Mouse (Mus musculus) neural tube, embryonic 15.5 days (tissue): ENCODE measurements around the gene Cntnap5a. TPM values are rescaled to one million over a fixed set of nuclear protein-coding genes. Genes with fewer than 3 reads are reported as not detected.

ENCODE experiments used
- ATAC-seq: fragments of 200-750 bp; cut with Nextera tagmentation; 2 replicates; pipeline ENCODE4 v1.8.0; 2017; ENCODE audit warnings: mild to moderate bottlenecking, moderate TSS enrichment, moderate library complexity; ENCODE audit not compliant: low FRiP score
- H3K27ac ChIP-seq: fragments of 300-500 bp; sonication (generic); replicated peaks from 2 replicates; pipeline ENCODE4 v1.5.1; 2015; ENCODE audit warnings: mild to moderate bottlenecking, inconsistent platforms
- H3K27me3 ChIP-seq: fragments of 300-500 bp; sonication (generic); replicated peaks from 2 replicates; pipeline ENCODE4 v1.6.1; 2015; ENCODE audit warnings: inconsistent platforms
- H3K36me3 ChIP-seq: fragments of 300-500 bp; sonication (generic); 2 replicates; pipeline ENCODE4 v1.6.1; 2015; ENCODE audit warnings: inconsistent platforms
- H3K4me1 ChIP-seq: fragments of 300-500 bp; sonication (generic); 2 replicates; pipeline ENCODE4 v1.6.1; 2015; ENCODE audit warnings: inconsistent platforms
- H3K4me2 ChIP-seq: fragments of 300-500 bp; sonication (generic); 2 replicates; pipeline ENCODE4 v1.6.1; 2015; ENCODE audit warnings: inconsistent platforms, mild to moderate bottlenecking, moderate library complexity
- H3K4me3 ChIP-seq: fragments of 300-500 bp; sonication (generic); replicated peaks from 2 replicates; pipeline ENCODE4 v1.5.1; 2015; ENCODE audit warnings: mild to moderate bottlenecking, inconsistent platforms
- H3K9ac ChIP-seq: fragments of 300-500 bp; sonication (generic); replicated peaks from 2 replicates; pipeline ENCODE4 v1.6.1; 2015; ENCODE audit warnings: mild to moderate bottlenecking, inconsistent platforms
- H3K9me3 ChIP-seq: fragments of 300-500 bp; sonication (generic); replicated peaks from 2 replicates; pipeline ENCODE4 v1.6.1; 2016; ENCODE audit warnings: inconsistent platforms
- WGBS: fragments of 180-500 bp; shearing (Covaris S2); methylation state at CpG from one replicate; pipeline ENCODE4 v1.1.7; 2015; ENCODE audit warnings: mixed read lengths; 5-methylcytosine and 5-hydroxymethylcytosine counted together
- polyA plus RNA-seq: library from polyadenylated mRNA; unstranded; fragments of >200 nt; fragmentation: Nextera tagmentation; extraction: Ambion mirVana; gene quantifications from 2 replicates; pipeline ENCODE4 v1.2.1, GENCODE M21; 2015

Gene Cntnap5a
- polyA plus RNA-seq = 2.8 and 3.1 TPM in 2 replicates

DNA sequence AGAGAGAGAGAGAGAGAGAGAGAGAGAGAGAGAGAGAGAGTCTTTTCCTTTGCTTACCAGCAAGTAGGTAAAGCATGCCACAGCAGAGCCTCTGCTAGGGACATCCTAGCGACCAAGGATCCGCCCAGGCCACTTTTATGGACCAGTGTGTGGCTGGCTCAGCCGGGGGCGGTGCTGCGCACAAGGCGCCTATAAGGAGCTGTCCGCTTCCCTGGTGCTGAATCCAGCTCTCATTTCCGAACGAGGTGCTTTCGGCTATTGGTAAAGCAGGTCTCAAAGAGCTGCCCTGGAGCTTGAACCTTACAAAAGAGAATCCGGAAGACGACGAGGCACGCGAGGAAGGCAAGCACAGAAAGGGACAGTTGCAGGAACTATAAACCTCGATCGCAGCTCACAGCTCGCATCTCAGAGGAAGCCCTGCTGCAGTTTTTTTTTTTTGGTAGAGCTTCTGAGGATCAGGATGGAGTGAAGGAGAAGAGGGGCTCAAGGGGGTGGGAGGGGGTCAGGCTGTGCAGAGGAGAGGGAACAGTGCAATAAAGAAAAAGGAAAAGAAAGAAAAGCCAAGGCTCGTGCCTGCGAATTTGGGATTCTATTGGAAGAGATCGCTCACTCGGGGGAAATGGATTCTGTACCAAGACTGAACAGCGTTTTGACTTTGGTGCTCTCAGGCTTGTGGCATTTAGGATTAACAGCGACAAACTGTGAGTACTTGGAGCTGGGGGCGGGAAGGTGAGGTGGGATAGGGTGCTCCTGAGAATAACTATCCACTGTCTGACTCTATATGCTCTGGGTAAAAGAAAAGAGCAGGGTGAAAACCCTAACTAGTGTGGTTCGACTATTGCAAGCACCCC is at the start of gene Cntnap5a:
TSS of gene Cntnap5a (plus strand) at position 239 of the 851 bp plus-strand sequence.
- H3K4me2 ChIP-seq = peak within 1 kb of the TSS; percentile 59
- no peaks in the 10 kb centered on the region for H3K27me3 ChIP-seq
- H3K4me3 ChIP-seq = peak within 1 kb of the TSS; percentile 50
- no peaks in the 10 kb centered on the region for H3K36me3 ChIP-seq
- H3K9me3 ChIP-seq = no peaks in the 10 kb centered on the region
- peak within 1 kb of the TSS; percentile 63 for H3K9ac ChIP-seq
- WGBS = 11% methylated on average over 26 of the region's 26 CpGs
- no peaks in the 10 kb centered on the region for H3K4me1 ChIP-seq
- ATAC-seq = peak; percentile 89
- peak within 1 kb of the TSS; percentile 69 for H3K27ac ChIP-seq

DNA sequence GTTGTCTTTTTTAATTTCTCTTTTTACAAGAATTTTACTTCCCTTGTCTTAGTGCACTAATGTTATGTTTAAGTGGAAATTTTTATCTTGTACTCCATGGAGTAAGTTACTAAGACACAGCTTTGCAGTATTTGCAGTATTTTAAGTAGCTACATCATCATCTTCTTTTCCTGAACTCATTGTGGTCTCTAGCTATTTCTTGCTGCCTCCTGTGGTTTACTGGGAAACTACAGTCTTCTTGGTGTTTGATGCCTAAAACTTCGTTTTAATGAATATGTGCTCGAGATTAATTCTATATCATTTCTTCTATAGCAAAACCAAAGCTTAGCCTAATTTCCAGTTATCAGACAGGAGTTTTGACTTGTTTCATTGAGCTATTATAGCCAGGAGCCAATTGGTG is 37.6 kb upstream of the Cntnap5a start:
- no peaks in the 10 kb centered on the region for H3K4me1 ChIP-seq
- ATAC-seq = no peak
- no peaks in the 10 kb centered on the region for H3K27me3 ChIP-seq
- H3K9me3 ChIP-seq = no peaks in the 10 kb centered on the region
- H3K4me2 ChIP-seq = no peak overlapping the region
- H3K27ac ChIP-seq = no peak overlapping the region
- H3K4me3 ChIP-seq = no peak overlapping the region
- 83% methylated on average over 2 of the region's 2 CpGs for WGBS
- no peaks in the 10 kb centered on the region for H3K36me3 ChIP-seq
- H3K9ac ChIP-seq = no peak overlapping the region

DNA sequence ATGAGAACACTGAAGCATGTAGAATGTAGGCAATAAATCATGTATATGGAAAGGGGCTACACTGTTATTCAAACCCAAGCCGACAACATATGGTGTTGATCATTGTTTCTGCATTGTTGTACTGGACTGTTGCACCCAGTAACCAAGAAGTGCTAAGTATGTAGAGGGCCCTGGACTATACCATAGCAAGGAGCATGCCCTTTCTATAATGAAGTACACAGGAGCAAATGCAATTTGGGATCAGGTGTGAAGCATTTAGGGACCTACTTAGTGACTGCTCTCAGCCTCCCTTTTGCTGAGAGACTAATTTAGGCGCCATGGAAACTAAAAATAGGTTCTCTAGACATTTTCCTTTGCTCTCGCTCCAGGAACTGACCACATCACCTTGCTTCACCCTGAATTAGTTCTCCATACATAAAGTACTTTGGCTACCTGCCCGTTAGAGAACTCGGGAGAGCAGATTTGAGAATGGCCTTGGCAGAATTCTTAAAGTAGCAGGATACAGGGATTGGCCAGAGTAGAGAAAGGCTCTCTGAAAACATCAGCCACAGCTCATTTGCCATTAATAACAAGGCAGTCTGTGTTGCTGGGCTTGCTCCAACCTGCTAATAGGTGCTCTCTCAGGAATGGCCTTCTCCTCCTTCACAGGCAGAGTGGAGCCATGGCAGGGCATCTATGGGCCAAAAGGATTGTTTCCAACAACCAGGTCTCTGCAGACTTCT is 26.1 kb upstream of the Cntnap5a start:
- H3K27ac ChIP-seq = no peak overlapping the region
- no peaks in the 10 kb centered on the region for H3K36me3 ChIP-seq
- H3K4me1 ChIP-seq = no peaks in the 10 kb centered on the region
- no peak overlapping the region for H3K4me3 ChIP-seq
- no peaks in the 10 kb centered on the region for H3K9me3 ChIP-seq
- H3K4me2 ChIP-seq = no peak overlapping the region
- H3K27me3 ChIP-seq = no peaks in the 10 kb centered on the region
- H3K9ac ChIP-seq = no peak overlapping the region
- WGBS = 81% methylated on average over 5 of the region's 5 CpGs
- no peak for ATAC-seq

DNA sequence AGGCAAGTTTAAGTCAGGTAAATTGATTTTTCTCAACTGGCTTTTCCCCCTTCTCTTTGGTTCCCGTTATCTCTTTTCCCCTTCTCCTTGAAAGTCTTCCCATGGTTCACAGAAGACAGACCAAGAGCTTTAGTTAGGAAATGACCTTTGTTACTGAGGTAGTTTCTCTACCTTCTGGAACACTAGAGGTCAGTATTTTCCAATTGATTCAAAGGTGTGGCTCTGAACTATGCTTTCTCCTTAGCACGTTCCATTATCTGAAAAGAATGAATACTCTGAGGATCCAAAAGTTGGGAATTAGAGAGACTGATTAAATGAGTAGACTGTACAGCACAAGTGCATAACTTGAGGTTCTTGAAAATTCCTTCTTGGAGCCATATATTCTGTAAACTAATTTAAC is 1.9 kb downstream of the Cntnap5a start:
- H3K9me3 ChIP-seq = no peaks in the 10 kb centered on the region
- H3K4me3 ChIP-seq = peak overlapping the region; percentile 50
- no peaks in the 10 kb centered on the region for H3K27me3 ChIP-seq
- no peaks in the 10 kb centered on the region for H3K36me3 ChIP-seq
- no peak overlapping the region for H3K27ac ChIP-seq
- ATAC-seq = peak; percentile 51; the same call in 1 of the 2 replicates
- no peak overlapping the region; the same call in 1 of the 2 replicates for H3K9ac ChIP-seq
- no peaks in the 10 kb centered on the region for H3K4me1 ChIP-seq
- H3K4me2 ChIP-seq = peak overlapping the region; percentile 59
- WGBS = 26% methylated on average over 2 of the region's 2 CpGs

DNA sequence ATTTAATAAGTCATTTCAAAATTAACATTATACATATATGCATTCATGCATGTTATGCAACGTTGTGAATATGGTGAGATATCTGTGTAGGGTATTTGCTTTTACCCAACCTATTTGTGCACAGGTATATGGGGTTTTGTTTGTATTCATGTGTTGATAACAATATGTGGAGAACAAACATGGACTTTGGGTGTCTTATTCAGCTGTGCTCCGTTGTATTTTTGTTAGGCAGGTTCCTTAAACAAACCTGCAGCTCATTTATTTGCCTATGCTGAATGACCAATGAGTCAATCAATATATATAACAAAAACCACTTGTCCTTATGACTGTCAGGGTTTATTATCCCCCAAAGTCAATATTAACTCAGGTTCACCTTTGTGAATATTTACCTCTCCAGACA is 15.2 kb downstream of the Cntnap5a start:
- no peak overlapping the region for H3K4me3 ChIP-seq
- no peaks in the 10 kb centered on the region for H3K4me1 ChIP-seq
- H3K36me3 ChIP-seq = no peaks in the 10 kb centered on the region
- H3K4me2 ChIP-seq = no peak overlapping the region
- H3K9ac ChIP-seq = no peak overlapping the region
- H3K27ac ChIP-seq = no peak overlapping the region
- ATAC-seq = no peak
- no peaks in the 10 kb centered on the region for H3K9me3 ChIP-seq
- WGBS = 69% methylated on average over 2 of the region's 2 CpGs
- no peaks in the 10 kb centered on the region for H3K27me3 ChIP-seq

DNA sequence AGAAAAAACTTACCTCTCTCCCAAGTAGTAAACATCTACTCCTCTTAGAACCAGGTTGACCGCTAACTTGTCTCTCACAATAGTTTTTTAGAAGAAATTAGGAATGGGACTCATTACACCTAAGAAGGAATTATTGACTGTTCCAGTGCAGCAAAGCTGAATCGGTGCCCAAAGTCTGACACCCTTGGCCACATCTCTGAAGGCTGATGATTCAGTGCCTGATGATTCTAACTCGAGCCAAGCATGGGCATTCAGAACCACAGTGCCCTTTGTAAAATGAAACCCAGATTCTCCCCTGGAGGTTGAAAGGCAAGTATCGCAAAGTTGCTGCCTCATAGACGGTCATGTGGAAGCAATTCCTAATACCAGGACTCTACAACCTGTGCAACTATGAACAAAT is 58.0 kb downstream of the Cntnap5a start:
- no peaks in the 10 kb centered on the region for H3K9me3 ChIP-seq
- no peak overlapping the region for H3K27ac ChIP-seq
- no peak overlapping the region for H3K9ac ChIP-seq
- H3K4me3 ChIP-seq = no peak overlapping the region
- no peaks in the 10 kb centered on the region for H3K4me1 ChIP-seq
- 86% methylated on average over 5 of the region's 5 CpGs for WGBS
- H3K4me2 ChIP-seq = no peak overlapping the region
- H3K36me3 ChIP-seq = no peaks in the 10 kb centered on the region
- no peaks in the 10 kb centered on the region for H3K27me3 ChIP-seq
- no peak for ATAC-seq

DNA sequence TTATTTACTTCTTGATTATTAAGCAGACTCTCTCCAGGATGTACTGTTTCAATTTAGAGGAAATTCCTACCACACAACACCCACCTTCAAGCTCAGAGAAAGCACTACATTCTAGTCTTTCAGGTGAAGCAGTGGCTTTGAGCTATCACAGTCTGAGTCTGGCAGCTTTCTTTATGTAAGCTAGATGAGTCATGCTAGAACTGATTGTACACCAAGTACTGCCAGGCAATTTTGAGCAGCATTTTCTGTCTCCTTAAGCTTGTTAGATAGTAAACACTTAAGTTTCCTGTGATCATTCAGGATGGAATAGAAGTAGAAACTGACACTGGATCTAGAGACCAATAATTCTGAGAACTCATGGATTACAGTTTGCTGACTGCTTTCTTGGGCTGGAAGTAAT is 61.0 kb downstream of the Cntnap5a start:
- ATAC-seq = no peak
- H3K9ac ChIP-seq = no peak overlapping the region
- H3K9me3 ChIP-seq = no peaks in the 10 kb centered on the region
- H3K36me3 ChIP-seq = no peaks in the 10 kb centered on the region
- H3K4me1 ChIP-seq = no peaks in the 10 kb centered on the region
- H3K4me3 ChIP-seq = no peak overlapping the region
- H3K27me3 ChIP-seq = no peaks in the 10 kb centered on the region
- H3K4me2 ChIP-seq = no peak overlapping the region
- H3K27ac ChIP-seq = no peak overlapping the region

DNA sequence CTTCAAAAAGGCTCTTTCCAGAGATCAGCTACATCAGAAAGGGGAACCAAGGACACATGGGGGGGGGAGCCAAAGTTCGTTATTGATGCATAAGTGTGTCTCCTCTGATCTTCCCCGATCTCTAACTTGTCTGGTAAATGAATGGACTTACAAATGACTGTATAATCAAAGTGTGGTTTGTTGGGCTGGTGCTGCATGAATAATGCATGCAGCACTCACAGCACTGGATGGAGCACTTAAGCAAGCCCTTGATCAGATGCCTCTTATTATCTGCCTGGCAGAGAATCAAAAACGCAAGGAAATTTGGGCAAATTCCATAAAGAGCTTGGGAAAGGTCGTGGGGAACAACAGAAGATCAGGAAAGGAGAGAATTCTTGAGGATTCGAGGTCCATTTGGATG is 100.2 kb downstream of the Cntnap5a start:
- peak; percentile 53; the same call in 1 of the 2 replicates for ATAC-seq
- H3K36me3 ChIP-seq = no peaks in the 10 kb centered on the region
- H3K27me3 ChIP-seq = no peaks in the 10 kb centered on the region
- H3K27ac ChIP-seq = no peak overlapping the region
- no peak overlapping the region for H3K9ac ChIP-seq
- H3K4me2 ChIP-seq = no peak overlapping the region; the same call in 1 of the 2 replicates
- 41% methylated on average over 5 of the region's 5 CpGs for WGBS
- no peak overlapping the region for H3K4me3 ChIP-seq
- peaks cover 2% of the 10 kb centered on the region; the same call in 1 of the 2 replicates for H3K4me1 ChIP-seq
- no peaks in the 10 kb centered on the region for H3K9me3 ChIP-seq

DNA sequence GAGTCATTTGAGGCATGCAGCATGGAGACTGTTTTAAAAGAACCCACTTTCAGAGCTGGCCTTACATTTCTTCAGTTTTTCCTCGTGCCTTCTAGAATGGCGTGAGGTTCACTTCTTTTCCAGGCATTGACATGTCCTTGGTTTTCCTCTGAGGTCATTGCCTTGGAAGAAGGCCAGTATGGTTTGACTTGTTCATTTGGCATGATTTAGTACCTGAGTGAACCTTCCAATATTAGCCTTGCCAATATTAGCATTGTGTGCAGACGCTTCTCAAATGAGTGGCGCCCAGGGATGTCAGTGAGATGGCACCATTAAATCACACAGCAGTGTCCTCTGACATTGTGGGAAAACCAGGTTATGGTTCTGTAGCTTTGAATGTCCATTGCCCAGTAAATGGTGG is 158.0 kb downstream of the Cntnap5a start:
- no peak for ATAC-seq
- H3K9ac ChIP-seq = no peak overlapping the region
- no peaks in the 10 kb centered on the region for H3K27me3 ChIP-seq
- no peaks in the 10 kb centered on the region for H3K36me3 ChIP-seq
- 77% methylated on average over 4 of the region's 4 CpGs for WGBS
- H3K27ac ChIP-seq = no peak overlapping the region
- H3K9me3 ChIP-seq = no peaks in the 10 kb centered on the region
- H3K4me1 ChIP-seq = no peaks in the 10 kb centered on the region
- H3K4me3 ChIP-seq = no peak overlapping the region
- H3K4me2 ChIP-seq = no peak overlapping the region

DNA sequence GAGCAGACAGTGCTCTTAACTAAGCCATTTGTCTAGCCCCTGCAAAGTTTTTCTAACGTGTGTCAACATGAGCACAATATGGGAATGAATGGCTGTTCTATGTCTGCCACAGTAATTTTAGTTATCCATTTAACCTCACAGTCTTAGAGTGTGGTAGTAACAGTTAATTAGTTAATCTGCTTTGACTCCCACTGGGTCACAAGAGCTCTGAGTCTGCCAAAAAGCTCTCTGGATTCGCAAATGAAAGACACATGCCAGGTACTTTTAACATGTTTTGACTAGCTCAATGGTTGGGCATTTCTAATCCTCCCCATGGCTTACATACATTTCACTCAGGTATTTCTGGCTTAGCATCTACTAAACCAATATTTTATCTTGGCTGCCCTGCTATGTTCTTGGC is 163.0 kb downstream of the Cntnap5a start:
- Histone ChIP-seq H3K27me3 (no peaks in the 10 kb centered on the region), H3K36me3 (no peaks in the 10 kb centered on the region), H3K27ac (no peak overlapping the region), H3K9ac (no peak overlapping the region), H3K4me3 (no peak overlapping the region), H3K4me1 (no peaks in the 10 kb centered on the region), H3K9me3 (no peaks in the 10 kb centered on the region), H3K4me2 (no peak overlapping the region)
- no peak for ATAC-seq
- 66% methylated on average over 2 of the region's 2 CpGs for WGBS

DNA sequence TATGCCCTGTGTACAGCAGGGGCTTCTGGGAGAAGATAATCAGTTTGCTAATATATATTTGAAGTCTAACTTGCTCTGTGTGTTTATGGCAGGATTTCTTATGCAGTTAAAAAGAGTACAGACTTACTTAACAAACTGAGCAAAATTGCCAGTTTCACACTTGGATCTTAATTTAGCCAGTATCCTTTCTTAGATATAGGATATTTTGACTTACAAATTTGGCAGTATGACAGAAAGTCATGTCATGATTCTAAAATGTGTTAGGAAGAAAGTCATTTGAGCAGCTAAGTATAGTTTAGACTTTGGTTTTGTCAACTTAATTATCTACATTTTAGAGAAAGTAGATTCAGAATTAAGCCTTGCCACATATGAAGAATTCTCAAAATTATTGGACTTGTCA is 167.7 kb downstream of the Cntnap5a start:
- H3K36me3 ChIP-seq = no peaks in the 10 kb centered on the region
- H3K4me2 ChIP-seq = no peak overlapping the region
- no peaks in the 10 kb centered on the region for H3K27me3 ChIP-seq
- no peaks in the 10 kb centered on the region for H3K9me3 ChIP-seq
- ATAC-seq = no peak
- H3K9ac ChIP-seq = no peak overlapping the region
- H3K27ac ChIP-seq = no peak overlapping the region
- H3K4me3 ChIP-seq = no peak overlapping the region
- no peaks in the 10 kb centered on the region for H3K4me1 ChIP-seq

DNA sequence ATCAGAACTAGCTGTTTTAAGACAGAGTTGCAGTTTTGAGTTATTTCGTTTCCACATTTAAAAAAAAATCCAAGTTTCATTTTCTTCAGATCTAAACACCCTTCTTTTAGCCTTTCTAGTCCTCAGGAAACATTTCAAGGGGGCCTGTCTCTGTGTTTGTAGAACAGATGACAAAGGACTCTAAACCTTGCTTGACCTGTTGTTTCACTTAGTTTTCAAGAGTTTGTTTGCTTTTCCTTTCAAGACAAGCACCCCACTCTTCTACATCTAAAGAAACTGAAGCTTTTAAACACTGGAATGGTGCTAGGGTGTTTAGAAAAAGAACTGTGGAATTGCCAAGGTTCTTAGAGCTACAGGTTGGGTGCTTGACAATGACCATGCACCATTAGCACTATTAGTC is 233.8 kb downstream of the Cntnap5a start:
- no peaks in the 10 kb centered on the region for H3K4me1 ChIP-seq
- H3K9me3 ChIP-seq = peaks cover 5% of the 10 kb centered on the region; the same call in 1 of the 2 replicates
- no peaks in the 10 kb centered on the region for H3K27me3 ChIP-seq
- H3K36me3 ChIP-seq = peaks cover 3% of the 10 kb centered on the region; the same call in 1 of the 2 replicates
- no peak overlapping the region for H3K9ac ChIP-seq
- no peak overlapping the region for H3K27ac ChIP-seq
- H3K4me2 ChIP-seq = no peak overlapping the region
- WGBS = 89% methylated on average over 1 of the region's 1 CpGs
- no peak overlapping the region for H3K4me3 ChIP-seq
- ATAC-seq = no peak
